Mouse (Mus musculus): ENCODE measurements around the gene Itih4. TPM values are rescaled to one million over a fixed set of nuclear protein-coding genes. Genes with fewer than 3 reads are reported as not detected.

Gene Itih4
- total RNA-seq, 2 experiments from 2014 or later: not detected

GRCm38 (mm10) chr14:30877827-30878226 is 8.4 kb upstream of the Itih4 start:
- no peak for ATAC-seq (replicated peaks; ENCODE audit: low FRiP score, poor library complexity, severe bottlenecking)

GRCm38 (mm10) chr14:30878958-30879571 is 7.2 kb upstream of the Itih4 start, which contains the start of gene Mustn1:
TSS of gene Mustn1 (plus strand) at chr14:30879200.
- no peak for ATAC-seq (replicated peaks; ENCODE audit: low FRiP score, poor library complexity, severe bottlenecking)

- no peak for ATAC-seq (replicated peaks; ENCODE audit: low FRiP score, poor library complexity, severe bottlenecking)
Observed at GRCm38 (mm10) chr14:30879794-30880193, 6.5 kb upstream of the Itih4 start.

DNA sequence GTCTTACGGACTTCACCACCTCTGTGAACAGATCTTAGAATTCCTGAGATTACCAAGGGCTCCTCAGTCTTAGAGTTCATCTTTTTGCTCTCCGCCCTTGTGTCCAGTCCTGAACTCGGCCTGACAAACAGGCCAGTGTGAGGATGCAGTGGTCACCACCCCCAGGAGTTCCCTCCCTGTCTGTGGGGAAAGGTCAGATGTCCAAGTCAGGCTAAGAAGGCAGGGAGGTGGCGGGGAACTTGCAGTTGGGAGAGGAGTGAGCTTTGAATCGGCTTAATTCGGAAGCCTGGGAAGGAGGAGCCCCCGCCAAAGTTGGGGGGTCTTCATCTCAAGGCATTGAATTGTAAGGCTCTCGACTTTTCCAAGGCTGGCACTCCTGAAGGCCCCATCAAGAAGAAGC is 6.0 kb upstream of the Itih4 start:
- no peak for ATAC-seq (replicated peaks; ENCODE audit: low FRiP score, poor library complexity, severe bottlenecking)

GRCm38 (mm10) chr14:30880811-30881717 is 5.2 kb upstream of the Itih4 start:
- ATAC-seq (replicated peaks; ENCODE audit: low FRiP score, poor library complexity, severe bottlenecking): no peak

DNA sequence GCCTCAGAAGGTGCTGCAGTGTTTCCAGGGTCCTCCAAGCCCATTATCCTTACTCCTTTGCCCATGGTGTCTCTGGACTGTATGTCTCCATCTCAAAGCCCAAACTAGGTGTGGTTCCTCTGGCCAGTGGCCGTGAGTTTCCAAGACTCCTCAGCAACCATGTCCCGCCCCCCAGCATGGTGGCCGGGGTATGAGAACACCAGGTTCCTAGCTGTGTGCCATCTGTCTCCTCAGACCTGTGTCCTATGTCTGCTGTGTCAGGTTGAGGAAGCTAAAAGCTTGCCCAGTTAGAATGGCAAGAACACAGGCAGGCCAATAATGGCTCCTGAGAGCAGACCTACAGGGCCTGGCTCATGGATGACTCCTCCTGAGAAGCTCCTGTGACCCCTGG is 4.6 kb upstream of the Itih4 start:
- no peak for ATAC-seq (replicated peaks; ENCODE audit: low FRiP score, poor library complexity, severe bottlenecking)

DNA sequence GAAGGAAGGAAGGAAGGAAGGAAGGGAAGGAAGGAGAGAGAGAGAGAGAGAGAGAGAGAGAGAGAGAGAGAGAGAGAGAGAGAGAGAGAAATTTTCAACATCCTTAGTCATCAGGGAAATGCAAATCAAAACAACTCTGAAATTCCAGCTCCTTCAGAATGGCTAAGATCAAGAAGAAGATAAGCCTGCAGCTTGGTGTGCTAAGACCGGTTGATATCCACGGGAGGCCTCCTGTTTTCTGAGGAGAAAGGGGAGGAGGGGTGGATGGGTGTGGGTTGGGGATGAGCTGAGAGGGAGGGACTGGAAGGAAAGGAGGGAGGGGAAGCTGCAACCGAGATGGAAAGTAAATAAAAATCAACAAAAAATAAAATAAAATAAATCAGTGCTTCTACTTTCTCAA is 978 bp upstream of the Itih4 start:
- ATAC-seq (replicated peaks; ENCODE audit: low FRiP score, poor library complexity, severe bottlenecking): no peak

- ATAC-seq (replicated peaks; ENCODE audit: low FRiP score, poor library complexity, severe bottlenecking): no peak
Observed at GRCm38 (mm10) chr14:30888271-30888732, 2.0 kb downstream of the Itih4 start.

- ATAC-seq (replicated peaks; ENCODE audit: low FRiP score, poor library complexity, severe bottlenecking): no peak
Observed at GRCm38 (mm10) chr14:30899972-30900371, 13.7 kb downstream of the Itih4 start.

DNA sequence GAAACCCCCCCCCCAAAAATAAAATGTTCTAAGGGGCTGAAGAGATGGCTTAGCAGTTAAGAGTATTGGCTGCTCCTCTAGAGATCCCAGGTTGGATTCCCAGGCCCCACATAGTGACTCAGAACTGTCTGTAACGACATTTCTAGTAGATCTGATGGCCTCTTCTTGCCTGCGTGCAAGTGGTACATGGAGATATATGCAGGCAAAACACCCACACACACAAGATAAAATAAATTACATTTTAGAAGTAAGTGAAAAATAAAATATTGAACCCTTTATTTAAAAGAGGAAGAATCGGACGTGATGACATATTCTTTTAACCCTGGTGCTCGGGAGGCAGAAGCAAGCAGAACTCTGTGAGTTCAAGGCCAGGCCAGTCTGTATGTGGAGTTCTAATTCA is 16.4 kb downstream of the Itih4 start:
- no peak for ATAC-seq (replicated peaks; ENCODE audit: low FRiP score, poor library complexity, severe bottlenecking)

GRCm38 (mm10) chr14:30903036-30903435 is 16.8 kb downstream of the Itih4 start:
- no peak for ATAC-seq (replicated peaks; ENCODE audit: low FRiP score, poor library complexity, severe bottlenecking)

DNA sequence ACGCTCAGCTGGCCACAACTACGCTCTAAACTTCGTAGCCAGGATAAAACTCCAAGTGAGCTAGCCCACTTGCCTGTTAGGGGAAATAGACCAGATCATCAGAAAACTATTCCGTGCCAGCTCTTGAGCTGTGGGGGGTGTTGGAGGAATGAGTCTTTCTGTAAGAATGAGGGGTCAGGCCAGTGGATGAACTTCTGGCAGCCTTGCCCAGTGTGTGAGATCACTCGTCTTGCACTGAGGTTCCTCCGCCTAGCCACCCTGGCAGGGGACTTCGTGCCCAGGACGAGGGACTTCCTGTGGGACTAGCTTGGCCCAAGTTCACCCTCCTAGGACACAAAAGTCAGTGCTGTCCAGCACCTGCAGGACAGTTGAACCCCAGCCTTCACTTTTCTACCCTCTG is 18.0 kb downstream of the Itih4 start:
- no peak for ATAC-seq (replicated peaks; ENCODE audit: low FRiP score, poor library complexity, severe bottlenecking)

- ATAC-seq (replicated peaks; ENCODE audit: low FRiP score, poor library complexity, severe bottlenecking): no peak
Observed at GRCm38 (mm10) chr14:30906001-30906400, 19.7 kb downstream of the Itih4 start.

- no peak for ATAC-seq (replicated peaks; ENCODE audit: low FRiP score, poor library complexity, severe bottlenecking)
Observed at GRCm38 (mm10) chr14:30907814-30908265, 21.6 kb downstream of the Itih4 start.

DNA sequence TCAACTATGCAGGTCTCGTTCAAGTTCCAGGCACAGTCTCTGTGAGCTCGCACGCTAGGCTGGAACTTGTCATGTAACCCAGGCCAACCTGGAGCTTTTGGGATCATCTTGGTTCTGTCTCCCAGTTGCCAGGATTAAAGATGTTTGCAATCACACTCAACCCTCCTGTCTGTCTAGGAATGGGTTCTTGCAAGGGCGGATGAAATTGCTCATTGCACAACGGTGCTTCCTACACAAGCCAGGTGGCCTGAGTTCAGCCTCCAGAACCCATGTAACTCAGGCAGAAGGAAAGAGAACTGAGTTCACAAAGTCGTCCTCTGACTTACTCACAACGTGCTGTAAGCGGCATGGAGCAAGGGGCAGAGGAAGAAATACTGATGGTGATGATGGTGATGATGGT is 24.9 kb downstream of the Itih4 start:
- ATAC-seq (replicated peaks; ENCODE audit: low FRiP score, poor library complexity, severe bottlenecking): no peak

GRCm38 (mm10) chr14:30912641-30913040 is 26.4 kb downstream of the Itih4 start:
- ATAC-seq (replicated peaks; ENCODE audit: low FRiP score, poor library complexity, severe bottlenecking): no peak

DNA sequence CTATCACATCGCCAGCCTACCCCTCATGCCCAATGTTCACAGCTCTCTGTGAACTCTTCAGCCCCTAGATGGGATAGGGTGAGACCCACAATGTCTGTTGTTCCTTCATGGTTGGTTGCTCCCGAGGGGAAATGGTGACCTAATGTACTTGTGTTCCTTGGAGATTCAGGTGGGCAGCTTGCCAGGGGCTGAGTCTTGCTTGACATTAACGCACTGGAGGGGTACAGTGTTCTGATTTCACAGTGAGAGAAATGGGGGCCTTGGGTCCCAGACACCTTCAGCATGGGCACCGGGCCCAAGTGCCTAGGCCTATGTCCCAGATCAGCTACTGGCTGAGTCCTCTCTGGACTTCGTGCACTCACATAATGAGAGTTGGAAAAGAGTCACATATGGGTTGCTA is 27.1 kb downstream of the Itih4 start:
- ATAC-seq (replicated peaks; ENCODE audit: low FRiP score, poor library complexity, severe bottlenecking): no peak

GRCm38 (mm10) chr14:30916516-30916915 is 30.2 kb downstream of the Itih4 start:
- ATAC-seq (replicated peaks; ENCODE audit: low FRiP score, poor library complexity, severe bottlenecking): no peak

GRCm38 (mm10) chr14:30922053-30922670 is 35.9 kb downstream of the Itih4 start:
- ATAC-seq (replicated peaks; ENCODE audit: low FRiP score, poor library complexity, severe bottlenecking): no peak

DNA sequence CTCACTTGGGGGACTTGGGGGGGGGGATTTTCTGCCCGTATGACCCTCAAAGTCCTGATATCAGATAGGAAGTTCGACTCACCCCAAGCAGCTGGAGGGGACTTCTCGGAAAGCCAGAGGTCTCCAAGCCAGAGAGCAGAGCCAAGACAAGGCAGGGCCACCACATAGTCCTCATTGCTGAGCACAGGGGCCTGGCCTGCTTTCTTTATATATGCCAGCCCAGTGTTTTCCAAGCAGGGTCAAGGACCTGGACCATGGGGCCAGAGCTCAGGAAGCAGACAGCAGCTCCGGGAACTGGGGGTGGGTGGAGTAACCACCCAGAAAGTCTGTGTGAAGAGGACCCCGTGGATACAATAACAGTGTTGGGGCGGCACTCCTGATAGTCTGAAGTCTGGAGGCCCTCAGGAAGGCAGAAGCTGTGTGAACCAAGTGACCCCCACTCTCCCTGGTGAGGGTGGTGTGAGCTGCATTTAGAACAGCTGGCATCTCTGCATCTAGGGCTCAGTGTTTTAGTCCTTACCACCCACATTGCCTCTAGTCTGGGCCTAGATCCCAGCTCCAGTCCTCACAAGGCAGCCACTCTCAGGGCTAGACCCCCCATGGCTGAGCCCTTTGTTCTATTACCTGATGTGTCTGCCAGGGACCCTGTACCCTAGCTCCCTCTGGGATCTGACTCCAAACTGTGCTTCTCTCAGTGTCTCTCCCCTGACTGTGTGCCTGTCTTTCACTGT is 37.3 kb downstream of the Itih4 start, which contains the start of gene Itih3:
Gene Itih3, minus strand, starts transcription at position 386 of the 731 bp plus-strand sequence.
- no peak for ATAC-seq (replicated peaks; ENCODE audit: low FRiP score, poor library complexity, severe bottlenecking)
